Mouse (Mus musculus): ENCODE results near the gene Kif24.
"Not testable (repeated sequence)": the region's sequence is repeated elsewhere in the genome, so short reads cannot be mapped to it uniquely, and the experiment has no call there.

Kif24 gene

GRCm38 (mm10) chr4:41493464-41494116 lies 28.9 kb upstream of the Kif24 start:
- no peak for DNase-seq (ENCODE audit: inconsistent ontology term)

GRCm38 (mm10) chr4:41492951-41493350 lies 28.3 kb upstream of the Kif24 start:
- no peak for DNase-seq (ENCODE audit: inconsistent ontology term)

- peak; percentile 29 for DNase-seq (ENCODE audit: inconsistent ontology term)
These were observed 16.9 kb upstream of the Kif24 start for GRCm38 (mm10) chr4:41481601-41482017.

GRCm38 (mm10) chr4:41480254-41480653 lies 15.6 kb upstream of the Kif24 start:
- no peak for DNase-seq (ENCODE audit: inconsistent ontology term)

GRCm38 (mm10) chr4:41479456-41479804 lies 14.7 kb upstream of the Kif24 start:
- DNase-seq (ENCODE audit: inconsistent ontology term) = no peak

GRCm38 (mm10) chr4:41478751-41479455 lies 14.2 kb upstream of the Kif24 start:
- DNase-seq (ENCODE audit: inconsistent ontology term) = no peak

GRCm38 (mm10) chr4:41477648-41478160 lies 13.0 kb upstream of the Kif24 start:
- no peak for DNase-seq (ENCODE audit: inconsistent ontology term)

- DNase-seq (ENCODE audit: inconsistent ontology term) = no peak
These were observed 6.7 kb upstream of the Kif24 start for GRCm38 (mm10) chr4:41471384-41471689.

GRCm38 (mm10) chr4:41470684-41471383 lies 6.1 kb upstream of the Kif24 start:
- no peak for DNase-seq (ENCODE audit: inconsistent ontology term)

- DNase-seq (ENCODE audit: inconsistent ontology term) = no peak
These were observed 5.5 kb upstream of the Kif24 start for GRCm38 (mm10) chr4:41470051-41470683.

- DNase-seq (ENCODE audit: inconsistent ontology term) = no peak
These were observed 4.5 kb upstream of the Kif24 start for GRCm38 (mm10) chr4:41469199-41469598.

- DNase-seq (ENCODE audit: inconsistent ontology term) = peak; percentile 30
These were observed 3.9 kb upstream of the Kif24 start for GRCm38 (mm10) chr4:41468396-41469080.

- no peak for DNase-seq (ENCODE audit: inconsistent ontology term)
These were observed 589 bp upstream of the Kif24 start for GRCm38 (mm10) chr4:41465287-41465665.

GRCm38 (mm10) chr4:41463051-41463738 lies 1.5 kb downstream of the Kif24 start:
- not testable (repeated sequence) for DNase-seq (ENCODE audit: inconsistent ontology term)

GRCm38 (mm10) chr4:41460690-41461089 lies 4.0 kb downstream of the Kif24 start:
- no peak for DNase-seq (ENCODE audit: inconsistent ontology term)

GRCm38 (mm10) chr4:41447595-41447994 lies 17.1 kb downstream of the Kif24 start:
- DNase-seq (ENCODE audit: inconsistent ontology term) = no peak

- DNase-seq (ENCODE audit: inconsistent ontology term) = peak; percentile 46
These were observed 21.8 kb downstream of the Kif24 start for GRCm38 (mm10) chr4:41442790-41443302.

GRCm38 (mm10) chr4:41438931-41439330 lies 25.8 kb downstream of the Kif24 start:
- no peak for DNase-seq (ENCODE audit: inconsistent ontology term)

GRCm38 (mm10) chr4:41416966-41417365 lies 47.7 kb downstream of the Kif24 start:
- DNase-seq (ENCODE audit: inconsistent ontology term) = peak; percentile 39

GRCm38 (mm10) chr4:41409341-41409740 lies 55.3 kb downstream of the Kif24 start:
- DNase-seq (ENCODE audit: inconsistent ontology term) = no peak

GRCm38 (mm10) chr4:41407353-41407752 lies 57.3 kb downstream of the Kif24 start:
- no peak for DNase-seq (ENCODE audit: inconsistent ontology term)
